Mouse (Mus musculus) CH12.LX (cell line): ENCODE results near the gene Rps27a. TPM values are rescaled to one million over a fixed set of nuclear protein-coding genes. Genes with fewer than 3 reads are reported as not detected.

ENCODE experiments used
- DNase-seq: peaks from one replicate; pipeline ENCODE4 v3.0.0-alpha.2; 2013; ENCODE audit errors: extremely low read depth
- H3K27ac ChIP-seq: 2 replicates; pipeline ENCODE4 v1.5.1; 2012; ENCODE audit warnings: low read depth, mild to moderate bottlenecking, control low read depth, moderate library complexity; ENCODE audit not compliant: insufficient read depth
- H3K27me3 ChIP-seq: replicated peaks from 2 replicates; pipeline ENCODE3; 2012; ENCODE audit warnings: inconsistent platforms
- H3K36me3 ChIP-seq, 2 experiments: replicated peaks in 1 of 2; 2 replicates each; pipeline versions ENCODE3 to v1.6.1; 2012; ENCODE audit warnings: inconsistent platforms in 1 of 2, low read length in 1 of 2, mild to moderate bottlenecking in 1 of 2, mixed read lengths in 1 of 2, moderate library complexity in 1 of 2; ENCODE audit not compliant: control insufficient read depth in 1 of 2, insufficient read depth in 1 of 2
- H3K4me1 ChIP-seq, 2 experiments: 2 replicates each; pipeline ENCODE4 v1.6.1; 2012; ENCODE audit warnings: inconsistent platforms in 1 of 2, moderate library complexity in 1 of 2; ENCODE audit not compliant: insufficient read depth in 2 of 2, control insufficient read depth in 1 of 2
- H3K4me2 ChIP-seq: 2 replicates; pipeline ENCODE4 v1.6.1; 2012; ENCODE audit warnings: low read depth, mild to moderate bottlenecking, control low read depth; ENCODE audit not compliant: poor library complexity, insufficient read depth, severe bottlenecking
- H3K4me3 ChIP-seq, 3 experiments: fragments of 150-350 bp in 1 of 3; sonication (generic) in 1 of 3; replicated peaks in 1 of 3; 2 replicates each; pipeline versions ENCODE3 to v1.5.1; 2011 to 2012; ENCODE audit warnings: low read depth in 2 of 3, low read length in 2 of 3, mild to moderate bottlenecking in 2 of 3, moderate library complexity in 2 of 3, control low read depth in 1 of 3, improper control_type of control experiment in 1 of 3, inconsistent platforms in 1 of 3, mixed read lengths in 1 of 3; ENCODE audit not compliant: poor library complexity in 1 of 3
- H3K79me2 ChIP-seq: replicated peaks from 2 replicates; pipeline ENCODE4 v1.6.1; 2012; ENCODE audit warnings: mild to moderate bottlenecking, moderate library complexity; ENCODE audit not compliant: control insufficient read depth, poor library complexity, insufficient read depth, severe bottlenecking; ENCODE audit errors: extremely low read depth
- H3K9ac ChIP-seq: 2 replicates; pipeline ENCODE4 v1.6.1; 2012; ENCODE audit warnings: low read depth, mild to moderate bottlenecking, control low read depth, moderate library complexity; ENCODE audit not compliant: insufficient read depth
- H3K9me3 ChIP-seq: replicated peaks from 2 replicates; pipeline ENCODE3; 2012; ENCODE audit warnings: low read length, inconsistent platforms, mixed read lengths
- BHLHE40 ChIP-seq: IDR thresholded peaks from 2 replicates; pipeline ENCODE4 v1.6.1; 2011; ENCODE audit warnings: mild to moderate bottlenecking, low read depth, low read length, improper control_type of control experiment
- CHD2 ChIP-seq: IDR thresholded peaks from 2 replicates; pipeline ENCODE4 v1.6.1; 2011; ENCODE audit warnings: low read length, improper control_type of control experiment
- CTCF ChIP-seq, 2 experiments: IDR thresholded peaks in 1 of 2; conservative IDR thresholded peaks in 1 of 2; 2 replicates each; pipeline ENCODE4 v1.5.1; 2011 to 2012; ENCODE audit warnings: low read depth in 2 of 2, low read length in 2 of 2, improper control_type of control experiment in 1 of 2, inconsistent platforms in 1 of 2, mild to moderate bottlenecking in 1 of 2, moderate library complexity in 1 of 2
- E2F4 ChIP-seq: IDR thresholded peaks from 2 replicates; pipeline ENCODE4 v1.6.1; 2011; ENCODE audit warnings: low read depth, low read length, improper control_type of control experiment; ENCODE audit not compliant: insufficient replicate concordance
- ELF1 ChIP-seq: IDR thresholded peaks from 2 replicates; pipeline ENCODE4 v1.6.1; 2014; ENCODE audit warnings: low read depth, mild to moderate bottlenecking, inconsistent platforms, low read length, improper control_type of control experiment
- ETS1 ChIP-seq: conservative IDR thresholded peaks from 2 replicates; pipeline ENCODE4 v1.6.1; 2012; ENCODE audit warnings: low read depth, mild to moderate bottlenecking, inconsistent platforms, low read length, improper control_type of control experiment, moderate library complexity
- GABPA ChIP-seq: IDR thresholded peaks from 2 replicates; pipeline ENCODE4 v1.6.1; 2012; ENCODE audit warnings: low read depth, low read length, improper control_type of control experiment, inconsistent platforms; ENCODE audit not compliant: insufficient replicate concordance
- HCFC1 ChIP-seq: IDR thresholded peaks from 2 replicates; pipeline ENCODE4 v1.6.1; 2012; ENCODE audit warnings: low read depth, mild to moderate bottlenecking, inconsistent platforms, low read length, improper control_type of control experiment
- IRF4 ChIP-seq: IDR thresholded peaks from 2 replicates; pipeline ENCODE4 v1.6.1; 2014; ENCODE audit warnings: low read depth, mild to moderate bottlenecking, inconsistent platforms, low read length, improper control_type of control experiment
- JUND ChIP-seq: conservative IDR thresholded peaks from 2 replicates; pipeline ENCODE4 v1.6.1; 2011; ENCODE audit warnings: low read depth, low read length, improper control_type of control experiment
- KAT2A ChIP-seq: IDR thresholded peaks from 2 replicates; pipeline ENCODE4 v1.6.1; 2012; ENCODE audit warnings: low read length, improper control_type of control experiment, inconsistent platforms; ENCODE audit not compliant: insufficient replicate concordance
- MAFK ChIP-seq: IDR thresholded peaks from 2 replicates; pipeline ENCODE4 v1.6.1; 2011; ENCODE audit warnings: low read length, improper control_type of control experiment; ENCODE audit not compliant: insufficient replicate concordance
- MAX ChIP-seq: IDR thresholded peaks from 2 replicates; pipeline ENCODE4 v1.6.1; 2011; ENCODE audit warnings: low read length, improper control_type of control experiment
- MXI1 ChIP-seq: IDR thresholded peaks from 2 replicates; pipeline ENCODE4 v1.6.1; 2011; ENCODE audit warnings: mild to moderate bottlenecking, low read depth, low read length, improper control_type of control experiment
- MYC ChIP-seq: IDR thresholded peaks from 2 replicates; pipeline ENCODE4 v1.6.1; 2011; ENCODE audit warnings: low read depth, mild to moderate bottlenecking, improper control_type of control experiment, low read length
- NRF1 ChIP-seq: IDR thresholded peaks from 2 replicates; pipeline ENCODE4 v1.6.1; 2014; ENCODE audit warnings: low read depth, mild to moderate bottlenecking, inconsistent platforms, low read length, improper control_type of control experiment, moderate library complexity
- PAX5 ChIP-seq: IDR thresholded peaks from 2 replicates; pipeline ENCODE4 v1.6.1; 2012; ENCODE audit warnings: low read length, inconsistent platforms, mixed read lengths
- POLR2AphosphoS2 ChIP-seq: IDR thresholded peaks from 2 replicates; pipeline ENCODE4 v1.6.1; 2011; ENCODE audit warnings: low read depth, low read length, improper control_type of control experiment
- RAD21 ChIP-seq: IDR thresholded peaks from 2 replicates; pipeline ENCODE4 v1.6.1; 2011; ENCODE audit warnings: low read depth, mild to moderate bottlenecking, low read length, improper control_type of control experiment, moderate library complexity
- RCOR1 ChIP-seq: conservative IDR thresholded peaks from 2 replicates; pipeline ENCODE4 v1.6.1; 2012; ENCODE audit warnings: low read depth, mild to moderate bottlenecking, inconsistent platforms, low read length, improper control_type of control experiment
- SIN3A ChIP-seq: IDR thresholded peaks from 2 replicates; pipeline ENCODE4 v1.6.1; 2012; ENCODE audit warnings: low read length, improper control_type of control experiment, inconsistent platforms
- SMC3 ChIP-seq: IDR thresholded peaks from 2 replicates; pipeline ENCODE4 v1.6.1; 2011; ENCODE audit warnings: low read depth, low read length, improper control_type of control experiment
- TBP ChIP-seq: conservative IDR thresholded peaks from 2 replicates; pipeline ENCODE4 v1.6.1; 2011; ENCODE audit warnings: low read depth, low read length, improper control_type of control experiment
- TCF12 ChIP-seq: IDR thresholded peaks from 2 replicates; pipeline ENCODE4 v1.6.1; 2014; ENCODE audit warnings: low read depth, mild to moderate bottlenecking, inconsistent platforms, low read length, improper control_type of control experiment
- UBTF ChIP-seq: IDR thresholded peaks from 2 replicates; pipeline ENCODE4 v1.6.1; 2012; ENCODE audit warnings: low read depth, mild to moderate bottlenecking, inconsistent platforms, low read length, improper control_type of control experiment, moderate library complexity
- ZC3H11A ChIP-seq: IDR thresholded peaks from 2 replicates; pipeline ENCODE4 v1.6.1; 2012; ENCODE audit warnings: low read depth, mild to moderate bottlenecking, inconsistent platforms, low read length, improper control_type of control experiment
- ZKSCAN1 ChIP-seq: IDR thresholded peaks from 2 replicates; pipeline ENCODE4 v1.6.1; 2012; ENCODE audit warnings: low read depth, inconsistent platforms, low read length, improper control_type of control experiment, borderline replicate concordance
- ZMIZ1 ChIP-seq: IDR thresholded peaks from 2 replicates; pipeline ENCODE4 v1.6.1; 2012; ENCODE audit warnings: low read depth, mild to moderate bottlenecking, inconsistent platforms, low read length, improper control_type of control experiment
- ZNF384 ChIP-seq: IDR thresholded peaks from 2 replicates; pipeline ENCODE4 v1.6.1; 2012; ENCODE audit warnings: low read depth, low read length, improper control_type of control experiment, inconsistent platforms
- dilution Hi-C: fragments of 300-500 bp; cut with MboI; formaldehyde crosslinking; loops from 2 replicates; pipeline ENCODE4 v1.14.3; 2020; ENCODE audit warnings: low sequenced_read_pairs; ENCODE audit not compliant: extremely low pct_unique_long_range_greater_than_20kb, extremely low pct_ligation_motif_present
- in situ Hi-C: fragments of 300-500 bp; cut with MboI; formaldehyde crosslinking; loops from 3 replicates; pipeline ENCODE4 v1.14.3; 2019; ENCODE audit warnings: low sequenced_read_pairs, low pct_ligation_motif_present, low pct_unique_long_range_greater_than_20kb, mixed read lengths
- polyA plus RNA-seq: library from polyadenylated mRNA; unstranded; fragments of >175 nt; gene quantifications from 2 replicates; pipeline ENCODE4 v1.2.1, GENCODE M21; 2012; ENCODE audit warnings: low read depth; ENCODE audit not compliant: insufficient read length
- total RNA-seq, 2 experiments: library from RNA; depleted of rRNA; stranded (reverse); fragments of 300-350 nt in 1 of 2; fragments of >200 nt in 1 of 2; gene quantifications; 2 replicates each; pipeline ENCODE4 v1.2.3; 2012 to 2014

Gene Rps27a
- total and polyA plus RNA-seq, 3 experiments = 2,619 to 3,767 (median 2,733) TPM

DNA sequence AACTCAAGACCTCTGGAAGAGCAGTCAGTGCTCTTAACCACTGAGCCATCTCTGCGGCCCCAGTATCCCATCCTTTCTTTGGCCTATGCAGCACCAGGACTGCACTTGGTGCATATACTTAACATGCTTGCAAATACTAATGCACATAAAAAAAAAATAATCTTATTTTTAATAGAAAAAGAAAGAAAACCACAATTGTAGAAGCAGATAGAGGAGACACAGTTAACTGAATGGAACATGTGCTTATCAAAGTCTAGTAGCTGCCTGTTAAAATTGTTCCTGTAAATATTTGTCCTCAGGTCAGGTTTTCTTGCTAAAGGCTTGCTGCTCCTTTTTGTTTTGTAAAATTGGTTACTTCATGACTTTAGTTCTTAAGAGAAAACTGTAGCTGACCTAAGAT is 9.7 kb downstream of the Rps27a start:
- no peak overlapping the region for H3K9ac ChIP-seq
- no peak overlapping the region for H3K4me2 ChIP-seq
- dilution Hi-C loops = no loop called here
- no peaks in the 10 kb centered on the region for H3K27me3 ChIP-seq
- TF ChIP-seq SMC3 = no peak
- no peak for TF ChIP-seq RAD21
- TF ChIP-seq MYC = no peak
- no peak for TF ChIP-seq UBTF
- no peak for TF ChIP-seq ZMIZ1
- TF ChIP-seq KAT2A = no peak
- no peak for TF ChIP-seq RCOR1
- TF ChIP-seq, all 38 proteins: peak for 0
- DNase-seq = no peak
- Histone ChIP-seq H3K27ac (no peak overlapping the region), H3K9me3 (no peaks in the 10 kb centered on the region), H3K4me1 (peaks cover 2 to 14% of the 10 kb centered on the region in 2 experiments; a peak in 1 of 4 replicates), H3K79me2 (no peaks in the 10 kb centered on the region), H3K4me3 (no peak overlapping the region), H3K36me3 (peaks cover 44 to 84% of the 10 kb centered on the region in 2 experiments)
- in situ Hi-C loops = loop anchor here (25.0 kb wide), 1 partner anchor 276 kb away; no protein-coding TSS in a partner anchor

DNA sequence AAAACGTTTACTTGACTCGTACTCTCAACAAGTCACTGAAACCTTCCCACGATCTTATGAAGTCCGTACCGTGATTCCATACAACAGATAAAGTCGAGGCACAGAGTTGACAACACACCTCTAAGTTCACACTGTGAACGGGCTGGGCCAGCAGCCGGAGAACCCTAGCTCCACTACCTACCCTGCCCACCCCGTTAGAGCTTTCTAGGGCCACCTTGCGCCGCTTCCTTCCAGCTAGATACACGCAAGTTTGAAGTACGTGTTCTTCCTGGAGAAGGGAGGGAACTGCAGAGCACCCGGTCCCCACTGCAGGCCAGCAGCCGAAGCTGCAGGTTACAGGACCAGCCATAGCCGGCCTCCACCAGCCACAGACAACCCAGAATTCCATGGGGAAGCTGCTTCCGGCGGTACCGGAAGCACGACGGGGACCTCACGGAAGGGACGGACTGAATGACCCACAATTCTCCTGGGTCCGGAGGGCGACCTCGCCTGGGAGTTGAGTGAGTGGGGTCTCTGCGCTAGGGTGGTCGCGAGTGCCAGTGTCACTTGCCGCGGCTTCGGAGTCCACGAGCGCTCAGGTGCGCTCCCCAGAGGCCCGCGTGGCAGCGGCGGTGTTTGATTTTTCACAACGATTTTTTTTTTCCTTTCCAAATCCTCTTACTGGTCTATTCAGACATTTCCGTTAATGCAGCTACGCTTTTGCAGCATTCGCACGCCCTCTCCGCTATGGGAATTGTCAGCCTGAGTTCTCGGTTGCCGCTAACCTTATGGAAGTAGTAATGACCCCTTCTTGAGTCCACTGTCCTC is 21.7 kb downstream of the Rps27a start, which contains the start of gene Mtif2:
Gene Mtif2 (plus strand): TSS at position 421 of the 807 bp plus-strand sequence.
- peak within 1 kb of the TSS; percentile 96 for H3K4me2 ChIP-seq
- peaks cover 8 to 20% of the 10 kb centered on the region in 2 experiments for H3K36me3 ChIP-seq
- H3K79me2 ChIP-seq = peaks cover 28% of the 10 kb centered on the region
- dilution Hi-C loops = no loop called here
- peak within 1 kb of the TSS; percentile 79 for H3K9ac ChIP-seq
- in situ Hi-C loops = loop anchor here (25.0 kb wide), 1 partner anchor 264 kb away; no protein-coding TSS in a partner anchor
- H3K27ac ChIP-seq = peak within 1 kb of the TSS; percentile 51
- peak; percentile 89 for DNase-seq
- no peaks in the 10 kb centered on the region for H3K9me3 ChIP-seq
- peak within 1 kb of the TSS; percentile 74 to 93 (median 78) for H3K4me3 ChIP-seq
- peaks cover 4 to 27% of the 10 kb centered on the region in 2 experiments for H3K4me1 ChIP-seq
- H3K27me3 ChIP-seq = no peaks in the 10 kb centered on the region
- TF ChIP-seq ELF1 (peak; percentile 90), JUND (no peak), ZKSCAN1 (no peak), E2F4 (no peak), RCOR1 (0 out of 2 replicates have a peak, but pooled peaks have one; percentile 77), SIN3A (peak; percentile 89), TBP (peak; percentile 87), MAFK (no peak), ZC3H11A (no peak), ZNF384 (peak; percentile 79), HCFC1 (peak; percentile 97), NRF1 (peak; percentile 46), POLR2AphosphoS2 (peak; percentile 95), KAT2A (peak; percentile 94; the same call in 1 of the 2 replicates), CHD2 (no peak; the same call in 1 of the 2 replicates), SMC3 (peak; percentile 34; the same call in 1 of the 2 replicates), PAX5 (no peak), MAX (peak; percentile 75; the same call in 1 of the 2 replicates), GABPA (no peak; the same call in 1 of the 2 replicates), ETS1 (0 out of 2 replicates have a peak, but pooled peaks have one; percentile 29), BHLHE40 (0 out of 2 replicates have a peak, but pooled peaks have one; percentile 5), IRF4 (peak; percentile 84), ZMIZ1 (peak; percentile 96), MXI1 (peak; percentile 83), TCF12 (peak; percentile 96), CTCF (conservative IDR thresholded peaks at IDR 0.05 in 1 of 2, IDR thresholded peaks at IDR 0.05 in 1 of 2; ENCODE audit: low read depth in 2 of 2, low read length in 2 of 2) (peak in 1 of 2 experiments; percentile 20; a peak in 1 of 4 replicates)
